Mouse (Mus musculus): ENCODE results near the gene Mtif3.
A peak's percentile ranks its signal among the peaks of the same experiment; 100 is the strongest.
"Not testable (repeated sequence)": the region's sequence is repeated elsewhere in the genome, so short reads cannot be mapped to it uniquely, and the experiment has no call there.

Gene Mtif3

DNA sequence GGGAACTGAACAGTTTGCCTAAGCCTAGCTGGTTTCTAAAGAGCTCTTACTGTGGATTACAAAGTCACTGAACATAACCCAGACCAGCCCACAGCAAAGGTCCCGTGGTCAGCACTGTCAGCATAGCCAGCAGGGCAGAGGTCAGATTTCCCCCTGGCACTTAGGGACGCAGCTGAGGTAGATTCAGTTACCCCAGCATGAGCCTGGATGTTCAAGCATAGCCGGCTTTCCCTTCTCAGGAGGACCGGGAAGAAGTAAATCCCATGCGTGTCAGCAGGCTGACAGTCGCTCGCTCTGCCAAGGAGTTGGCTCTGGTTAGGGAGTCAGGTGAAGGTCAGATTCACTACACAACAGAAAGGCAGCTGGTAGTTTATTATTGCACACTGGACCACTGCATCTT, 9.0 kb downstream of the Mtif3 start:
- no peak for DNase-seq (ENCODE audit: low spot score)

DNA sequence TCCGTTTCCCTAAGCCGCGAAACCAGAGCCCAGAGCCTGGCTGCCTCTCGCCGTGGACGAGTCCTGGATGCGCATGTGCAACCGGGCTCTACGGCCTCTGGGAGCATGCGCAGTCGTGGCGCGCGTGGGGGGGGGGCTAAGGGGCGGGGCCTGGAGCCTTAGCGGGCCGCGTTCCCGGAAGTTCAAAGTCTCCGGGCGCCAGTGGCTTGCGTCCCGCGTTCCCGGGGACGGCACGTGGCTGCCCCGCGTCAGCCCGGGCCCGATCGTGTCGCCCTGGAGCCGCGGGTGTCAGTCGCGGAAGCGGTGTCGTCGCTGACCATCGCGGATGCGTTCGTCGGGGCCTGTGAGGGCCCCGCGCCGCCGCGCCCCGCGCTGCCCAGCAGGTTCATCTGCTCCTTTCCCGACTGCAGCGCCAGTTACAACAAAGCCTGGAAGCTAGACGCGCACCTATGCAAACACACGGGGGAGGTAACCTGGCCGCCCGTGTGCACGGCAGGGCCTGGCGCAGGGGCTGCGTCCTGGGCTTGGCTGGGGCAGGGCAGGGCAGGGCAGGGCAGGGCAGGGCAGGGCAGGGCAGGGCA, 15.0 kb downstream of the Mtif3 start, which contains the start of gene Gtf3a:
Gene Gtf3a (plus strand): TSS at position 150 of the 581 bp plus-strand sequence.
- no peak for DNase-seq (ENCODE audit: low spot score)

DNA sequence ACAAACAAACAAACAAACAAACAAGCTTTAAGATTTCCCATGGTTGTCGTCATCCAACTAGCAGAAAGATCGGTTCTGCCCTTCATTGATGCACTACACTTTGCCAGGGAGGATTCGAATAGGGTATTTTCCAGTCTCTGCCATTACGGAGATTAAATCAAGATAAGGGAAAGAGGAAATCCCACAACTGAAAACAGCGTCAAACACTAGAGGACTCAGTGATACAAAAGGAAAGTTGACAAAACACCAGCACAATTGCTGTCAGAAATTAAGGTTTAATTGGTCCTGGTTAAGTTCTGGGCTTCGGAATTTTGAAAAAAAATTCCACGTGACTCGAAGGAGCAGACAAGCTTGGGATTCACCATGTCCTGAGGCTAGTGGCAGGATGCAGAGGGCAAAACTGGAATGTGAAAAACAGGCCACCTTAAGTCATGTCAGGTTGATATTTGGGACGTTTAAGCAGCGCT, 15.5 kb downstream of the Mtif3 start:
- DNase-seq (ENCODE audit: low spot score) = no peak

DNA sequence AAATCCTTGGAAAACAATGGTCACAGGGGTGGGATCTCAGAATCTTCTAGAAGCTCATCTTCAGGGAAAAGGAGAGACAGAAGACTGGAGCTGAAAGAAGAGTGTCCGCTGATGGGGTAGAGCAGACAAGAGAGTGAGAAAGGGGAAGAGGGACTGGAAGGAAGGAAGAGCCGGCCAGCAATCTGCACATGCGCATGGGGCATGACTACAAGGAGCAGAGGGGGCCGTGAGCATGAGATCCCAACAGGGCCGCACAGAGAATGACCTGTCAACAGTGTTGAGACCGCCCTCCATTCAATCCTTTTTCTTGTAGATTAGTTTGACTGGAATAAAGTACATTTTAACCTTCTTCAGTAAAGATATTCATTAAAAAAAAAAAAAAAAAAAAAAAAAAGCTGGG, 16.1 kb downstream of the Mtif3 start:
- no peak for DNase-seq (ENCODE audit: low spot score)

DNA sequence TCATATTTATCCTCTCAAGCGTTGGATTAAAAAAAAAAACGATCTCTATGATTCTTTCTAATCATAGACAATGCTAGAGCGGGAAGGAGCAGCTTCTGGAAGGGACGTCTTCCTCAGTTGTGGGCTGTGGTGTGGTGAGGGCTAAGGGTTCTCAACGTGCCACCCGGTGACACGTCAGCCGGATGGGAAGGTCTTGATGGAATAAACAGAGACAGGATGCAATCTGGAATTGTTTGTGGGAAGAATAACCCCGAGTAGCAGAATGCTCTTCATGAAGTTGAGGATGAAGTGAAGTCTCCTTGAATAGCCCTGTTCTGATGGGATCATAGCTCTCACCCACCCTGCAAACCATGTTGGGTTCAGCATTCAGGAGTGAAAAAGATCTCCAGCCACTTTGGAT, 16.9 kb downstream of the Mtif3 start:
- no peak for DNase-seq (ENCODE audit: low spot score)

DNA sequence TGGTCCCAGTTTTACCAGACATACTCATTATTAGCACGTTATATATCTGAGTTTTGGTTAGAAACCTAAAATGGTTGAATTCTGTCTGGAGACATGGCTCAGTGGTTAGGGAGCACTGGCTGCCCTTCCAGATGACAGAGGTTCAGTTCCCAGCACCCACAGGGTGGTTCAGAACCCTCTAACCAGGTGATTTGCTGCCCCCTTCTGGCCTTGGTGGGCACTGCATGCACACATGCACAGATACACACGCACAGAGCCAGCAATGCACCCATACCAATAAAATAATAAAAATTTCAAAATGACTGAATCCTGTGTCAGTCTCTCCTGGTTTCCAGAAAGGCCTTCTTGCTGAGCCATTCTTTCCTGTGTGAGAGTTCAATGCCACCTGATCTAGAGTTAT, 19.0 kb downstream of the Mtif3 start:
- DNase-seq (ENCODE audit: low spot score) = no peak

DNA sequence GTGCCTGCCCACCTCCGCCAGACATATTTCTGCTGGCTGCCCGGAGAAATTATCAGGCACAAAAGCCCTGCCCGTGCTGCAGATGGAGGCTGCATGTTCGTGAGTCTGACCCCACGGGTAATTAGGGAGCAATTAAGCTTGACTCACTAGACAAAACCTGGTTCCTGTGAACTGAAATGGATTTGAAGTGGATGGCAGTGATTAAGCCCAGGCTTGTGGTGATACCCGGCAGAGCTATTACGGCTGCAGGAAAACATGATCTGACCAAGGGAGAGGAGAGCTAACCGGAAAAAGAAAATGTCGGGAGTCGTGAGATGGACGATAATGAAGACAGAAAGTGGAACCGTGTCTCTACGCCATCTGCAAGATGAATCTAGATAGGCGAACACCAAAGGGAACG, 20.6 kb downstream of the Mtif3 start:
- no peak for DNase-seq (ENCODE audit: low spot score)

DNA sequence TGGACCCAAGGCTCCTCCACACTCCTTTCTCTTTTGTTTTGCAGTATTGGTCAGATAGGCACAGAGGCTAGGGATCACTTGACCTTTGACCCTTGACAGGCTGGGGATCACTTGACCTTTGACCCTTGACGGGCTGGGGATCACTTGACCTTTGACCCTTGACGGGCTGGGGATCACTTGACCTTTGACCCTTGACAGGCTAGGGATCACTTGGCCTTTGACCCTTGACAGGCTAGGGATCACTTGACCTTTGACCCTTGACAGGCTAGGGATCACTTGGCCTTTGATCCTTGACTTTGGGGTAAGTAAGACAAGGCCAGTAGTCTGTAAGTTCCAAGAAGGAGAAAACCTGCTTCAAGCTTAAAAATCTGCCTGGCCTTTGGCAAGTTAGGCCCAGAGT, 21.7 kb downstream of the Mtif3 start:
- not testable (repeated sequence) for DNase-seq (ENCODE audit: low spot score)

DNA sequence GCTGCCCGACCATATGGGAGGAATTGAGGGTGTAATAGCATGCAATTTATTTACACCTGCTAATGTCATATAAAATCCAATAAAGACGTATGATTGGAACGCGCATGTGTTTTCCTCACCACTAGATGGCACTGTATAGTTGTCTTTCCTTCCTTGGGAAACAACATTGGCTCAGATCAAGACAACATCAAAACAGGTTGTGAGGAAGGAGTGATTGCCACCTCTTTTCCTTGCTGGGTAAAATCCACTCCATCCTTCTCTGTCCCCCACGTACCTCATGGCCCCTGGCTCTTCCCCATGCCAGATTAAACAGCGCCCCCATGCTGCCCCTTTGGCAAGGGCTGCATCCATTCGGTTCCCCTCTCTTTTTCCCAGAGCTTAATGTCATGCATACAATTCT, 23.4 kb downstream of the Mtif3 start:
- peak; percentile 44 for DNase-seq (ENCODE audit: low spot score)

DNA sequence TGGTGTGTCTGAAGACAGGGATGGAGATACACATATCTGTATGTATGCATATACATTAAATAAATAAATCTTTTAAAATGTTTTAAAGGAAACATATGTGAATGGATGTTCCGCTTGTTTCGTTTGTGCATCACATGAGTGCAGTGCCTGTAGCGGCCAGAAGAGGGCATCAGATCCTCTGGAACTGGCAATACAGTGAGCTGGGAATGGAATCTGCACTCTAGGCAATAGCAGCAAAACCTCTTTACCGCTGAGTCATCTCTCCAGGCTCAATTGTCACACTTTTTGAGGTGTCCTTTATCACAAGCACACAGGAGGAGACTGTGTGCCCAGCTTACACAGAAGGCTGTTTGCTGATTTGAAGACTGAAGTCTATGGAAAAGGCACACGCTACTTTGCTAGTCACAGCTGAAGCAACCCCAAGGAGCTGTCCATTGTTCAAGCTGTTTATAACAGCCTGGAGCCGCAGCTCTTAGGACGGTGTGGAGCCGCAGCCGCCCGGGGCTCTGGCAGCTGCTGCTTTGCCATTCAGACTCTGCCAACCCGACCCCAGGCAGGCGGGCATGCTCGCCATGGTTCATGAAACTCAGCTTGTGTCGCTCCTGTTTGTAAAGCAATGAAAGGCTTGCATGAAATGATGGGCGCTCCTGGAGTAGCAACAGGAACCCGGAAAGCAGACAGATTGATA, 24.3 kb downstream of the Mtif3 start:
- no peak for DNase-seq (ENCODE audit: low spot score)

DNA sequence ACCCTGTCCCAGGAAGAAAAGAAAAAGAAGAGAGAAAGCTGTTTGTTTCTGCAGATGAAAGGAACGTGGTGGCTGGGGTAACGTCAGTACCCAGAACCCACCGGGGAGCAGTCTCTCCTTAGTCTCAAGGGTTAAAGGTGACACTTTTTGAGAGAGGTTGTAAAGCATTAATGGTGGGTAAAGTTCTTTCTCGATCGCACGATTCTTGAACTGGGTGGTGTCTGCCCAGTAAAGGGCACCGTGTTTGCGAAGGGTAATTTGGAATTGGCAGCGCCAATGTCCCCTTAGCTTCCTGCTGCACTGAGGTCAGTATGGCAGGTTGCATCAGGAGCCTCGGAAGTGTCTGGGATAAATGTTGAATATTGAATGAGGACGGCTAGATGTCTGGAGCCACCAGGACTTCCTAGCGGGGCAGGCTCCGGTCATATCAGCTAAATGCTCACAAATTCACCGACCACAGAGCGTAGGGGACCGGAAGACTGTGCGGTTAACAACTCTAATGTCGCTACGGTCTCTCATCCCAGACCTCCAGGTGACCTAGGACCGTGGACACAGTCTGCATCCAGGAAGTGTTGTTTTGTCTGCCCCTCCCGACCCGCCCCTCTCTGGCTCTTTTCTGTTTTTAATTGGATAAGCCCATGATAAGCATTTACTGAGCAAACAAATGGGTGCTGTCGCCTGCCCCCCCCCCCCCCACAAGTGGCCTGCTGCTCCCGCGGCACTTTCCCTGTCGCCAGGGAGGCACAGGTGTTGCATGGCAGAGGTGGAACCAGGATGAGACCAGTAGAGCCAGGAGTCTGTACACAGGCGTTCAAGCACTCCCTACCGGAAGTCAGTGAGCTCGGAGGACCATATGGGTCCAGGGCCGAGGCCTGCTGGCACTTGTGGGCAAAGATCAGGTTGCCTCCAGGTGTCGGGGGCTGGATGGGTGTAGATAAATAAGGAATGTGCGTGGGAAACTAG, 25.8 kb downstream of the Mtif3 start:
- DNase-seq (ENCODE audit: low spot score) = no peak

DNA sequence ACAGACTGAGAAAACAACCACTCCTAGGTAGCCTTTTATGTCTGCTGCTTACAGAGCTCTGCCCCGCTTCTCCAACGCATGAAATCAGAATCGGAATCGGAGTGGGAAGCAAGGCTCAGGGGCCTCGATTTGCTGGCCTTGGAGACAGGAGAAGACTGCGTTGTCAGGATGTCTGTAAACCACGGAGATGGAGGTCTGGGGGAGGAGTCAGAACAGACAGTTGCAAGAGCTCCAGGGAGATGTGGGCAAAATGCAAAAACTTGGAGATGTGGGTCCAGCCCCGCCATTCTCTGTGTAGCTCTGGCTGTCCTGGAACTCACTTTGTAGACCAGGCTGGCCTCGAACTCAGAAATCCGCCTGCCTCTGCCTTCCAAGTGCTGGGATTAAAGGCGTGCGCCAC, 30.1 kb downstream of the Mtif3 start:
- DNase-seq (ENCODE audit: low spot score) = no peak

DNA sequence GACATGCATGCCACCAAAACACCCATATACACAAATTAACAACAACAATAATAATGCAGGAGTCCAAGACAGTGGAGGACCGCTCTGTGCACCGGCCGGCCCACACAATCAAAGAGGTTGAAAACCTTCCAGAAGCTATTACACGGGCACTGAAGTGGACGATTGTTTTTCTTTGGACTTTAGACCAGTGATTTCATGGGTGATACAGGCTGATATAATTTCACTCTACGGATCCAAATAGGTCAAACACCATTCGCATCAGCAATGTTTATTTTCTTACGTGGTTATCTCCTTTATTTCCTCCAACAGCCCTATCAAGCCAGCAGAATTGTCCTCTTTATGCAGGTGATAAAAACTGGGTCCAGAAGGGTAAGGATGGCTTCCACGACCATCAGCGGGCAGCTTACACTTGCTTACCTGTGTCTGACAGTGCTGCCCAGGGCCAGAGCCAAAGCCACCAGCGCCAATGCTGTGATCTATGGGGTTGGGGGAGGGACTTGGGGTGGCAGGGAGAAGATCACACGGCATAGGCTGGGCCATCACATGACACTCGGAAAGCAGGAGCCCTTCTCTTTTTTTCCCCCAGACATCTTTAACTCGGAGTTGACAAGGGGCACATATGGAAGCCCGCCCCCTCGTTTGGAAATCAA, 31.6 kb downstream of the Mtif3 start:
- DNase-seq (ENCODE audit: low spot score) = no peak

DNA sequence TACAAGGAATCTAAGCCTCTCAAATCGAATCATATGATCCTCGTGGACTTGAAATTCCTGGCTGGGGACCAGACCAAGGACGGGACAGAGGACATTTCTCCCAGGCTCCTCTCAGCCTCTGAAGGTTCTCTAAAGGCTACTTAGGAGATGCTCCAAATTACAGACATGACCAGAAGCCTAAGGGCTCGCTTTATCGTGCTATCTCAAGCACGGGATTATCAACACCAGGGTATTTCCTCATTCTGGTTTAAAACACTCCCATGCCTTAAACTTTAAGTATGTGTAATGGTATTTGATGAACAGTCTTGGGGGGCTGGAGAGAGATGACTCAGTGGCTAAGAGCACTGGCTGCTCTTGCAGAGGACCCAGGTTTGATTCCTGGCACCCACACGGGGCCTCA, 32.2 kb downstream of the Mtif3 start:
- DNase-seq (ENCODE audit: low spot score) = no peak

DNA sequence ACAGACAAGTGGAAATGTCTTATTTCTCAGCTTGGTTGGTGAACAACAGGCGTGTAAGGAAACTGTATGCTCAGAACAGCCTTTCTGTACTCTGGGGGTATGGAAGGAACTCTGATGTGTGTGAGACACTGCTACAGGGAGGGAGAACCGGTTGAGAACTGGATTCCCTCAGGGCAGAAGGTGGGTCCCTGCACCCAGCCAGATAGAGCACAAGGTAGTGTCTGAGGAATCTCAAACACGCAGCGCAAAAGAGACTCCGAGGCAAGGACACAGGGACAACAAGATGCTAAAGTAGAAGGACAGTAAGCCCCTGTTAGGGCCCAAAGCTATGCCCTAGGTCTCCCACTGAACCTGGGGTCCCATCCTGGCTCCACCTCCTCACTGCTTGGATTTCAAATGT, 36.9 kb downstream of the Mtif3 start:
- DNase-seq (ENCODE audit: low spot score) = no peak

DNA sequence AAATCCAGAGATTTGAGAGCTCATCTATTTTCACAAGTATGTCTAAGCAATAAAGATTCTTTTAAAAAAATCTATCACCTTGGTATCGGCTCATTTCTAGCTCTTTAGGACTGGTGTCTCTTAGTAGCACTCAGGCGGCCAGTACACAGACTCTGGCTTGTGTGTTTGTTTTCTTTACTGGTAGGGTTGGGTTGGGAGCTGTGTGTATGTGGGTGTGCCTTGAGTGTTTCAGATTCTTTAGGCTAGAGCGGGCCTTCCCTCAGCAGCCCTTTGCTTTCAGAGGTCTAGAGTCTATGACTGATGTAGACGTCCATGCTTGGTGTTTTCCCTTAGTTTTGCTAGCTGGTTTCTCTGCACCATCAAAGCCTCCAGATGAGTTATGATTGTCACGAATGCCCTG, 40.1 kb downstream of the Mtif3 start:
- no peak for DNase-seq (ENCODE audit: low spot score)

DNA sequence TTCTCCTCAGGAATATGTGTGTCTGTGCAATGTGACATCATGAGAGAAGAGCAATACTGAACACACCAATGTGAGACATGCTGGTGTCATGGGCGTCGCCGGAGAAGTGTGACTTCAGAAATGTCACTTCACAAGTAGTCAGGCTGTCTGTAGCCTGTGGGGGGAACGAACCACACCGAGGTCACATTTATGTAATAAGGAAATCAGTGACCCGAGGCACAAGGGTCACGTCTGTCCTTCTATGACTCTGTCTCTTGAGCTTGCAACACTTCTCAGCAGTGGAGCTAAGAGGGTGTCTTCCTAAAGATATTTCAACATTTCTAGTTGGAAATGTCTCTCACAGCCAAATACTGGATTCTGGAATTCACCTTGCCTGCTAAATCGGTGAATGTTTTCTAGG, 42.4 kb downstream of the Mtif3 start:
- no peak for DNase-seq (ENCODE audit: low spot score)

DNA sequence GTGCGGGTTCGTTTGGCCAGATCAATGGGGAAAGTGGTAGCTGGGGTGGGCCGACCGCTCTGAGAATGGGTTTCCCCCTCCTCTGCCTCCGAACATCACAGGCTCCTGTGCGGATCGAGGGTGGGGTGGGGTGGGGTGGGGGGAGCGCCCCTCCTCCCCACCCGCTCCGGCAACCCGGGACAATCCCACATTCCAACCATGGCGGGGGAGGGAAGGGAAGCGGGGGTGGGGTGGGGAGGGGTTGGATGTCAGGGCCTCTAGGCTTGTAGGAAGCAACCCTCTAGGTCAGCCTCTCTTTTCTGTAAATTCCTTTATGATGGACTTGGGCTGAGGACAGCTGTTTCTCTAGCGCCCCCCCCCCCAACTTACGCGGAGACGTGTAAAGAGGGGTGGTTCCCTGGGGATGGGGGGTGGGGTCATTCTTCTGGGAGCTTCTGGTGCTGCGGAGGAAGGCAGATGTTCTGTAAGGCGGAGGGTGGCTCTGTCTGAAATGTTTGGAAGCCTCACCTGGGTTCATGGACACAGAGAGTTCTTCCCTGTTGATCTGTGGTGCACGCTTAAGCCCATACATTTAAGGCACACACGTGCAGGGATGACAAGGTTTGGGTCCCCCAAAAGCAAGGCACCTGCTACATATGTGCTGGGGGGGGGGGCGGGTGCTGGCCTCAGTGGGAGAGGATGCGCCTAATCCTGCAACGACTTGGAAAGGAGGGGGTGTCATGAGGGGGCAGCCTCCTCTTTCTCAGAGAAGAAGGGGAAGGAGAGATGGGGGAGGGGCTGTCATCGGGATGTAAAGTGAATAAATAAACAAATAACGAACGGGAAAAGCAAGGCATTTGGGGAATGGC, 43.1 kb downstream of the Mtif3 start:
- no peak for DNase-seq (ENCODE audit: low spot score)

DNA sequence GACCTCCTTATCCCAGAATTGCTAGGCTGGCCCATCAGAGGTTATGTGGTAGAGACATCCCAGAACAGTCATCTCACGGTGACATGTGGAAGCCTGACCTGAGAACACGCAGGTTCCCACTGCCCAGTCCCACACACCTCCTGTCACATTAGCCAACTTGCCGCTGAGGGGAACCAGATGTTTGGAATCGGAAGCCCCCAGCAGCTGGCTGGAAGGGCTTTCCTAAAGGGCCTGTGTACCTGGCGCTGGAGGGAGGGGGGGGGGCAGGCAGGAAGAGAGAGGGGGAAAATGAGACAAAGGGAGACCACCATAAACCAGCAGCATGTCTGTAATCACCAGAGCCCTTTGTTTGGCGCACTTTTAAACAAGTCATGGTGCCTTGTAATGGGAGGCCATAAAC, 43.7 kb downstream of the Mtif3 start:
- no peak for DNase-seq (ENCODE audit: low spot score)

DNA sequence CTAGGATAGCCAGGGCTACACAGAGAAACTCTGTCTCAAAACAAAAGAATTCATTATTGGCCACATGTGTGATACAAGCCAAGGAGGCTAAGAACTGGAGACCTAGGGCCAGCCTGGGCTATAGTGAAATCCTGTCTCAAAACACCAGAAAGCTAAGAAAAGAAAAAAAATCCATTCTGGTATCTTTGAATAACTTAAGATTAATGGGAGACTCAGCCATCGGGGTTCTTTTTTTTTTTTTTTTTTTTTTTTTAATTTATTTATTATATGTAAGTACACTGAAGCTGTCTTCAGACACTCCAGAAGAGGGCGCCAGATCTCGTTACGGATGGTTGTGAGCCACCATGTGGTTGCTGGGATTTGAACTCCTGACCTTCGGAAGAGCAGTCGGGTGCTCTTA, 46.2 kb downstream of the Mtif3 start:
- not testable (repeated sequence) for DNase-seq (ENCODE audit: low spot score)

DNA sequence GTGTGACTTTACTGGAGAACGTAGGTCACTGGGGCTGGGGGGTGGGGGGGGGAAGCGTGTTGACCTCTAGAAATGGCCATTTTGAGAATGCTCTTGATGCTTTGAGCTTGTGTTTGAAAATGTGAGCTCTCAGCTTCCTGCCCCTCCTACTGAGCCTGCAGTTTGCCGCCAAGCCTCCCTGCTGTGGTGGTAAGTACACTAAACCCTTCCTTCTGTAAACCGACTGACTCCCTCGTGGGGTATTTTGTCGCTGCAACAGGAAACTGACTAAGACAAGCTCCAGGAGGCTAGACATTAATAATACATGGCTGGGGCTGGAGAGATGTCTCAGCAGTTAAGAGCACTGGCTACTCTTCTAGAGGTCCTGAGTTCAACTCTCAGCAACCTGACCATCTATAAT, 46.8 kb downstream of the Mtif3 start:
- no peak for DNase-seq (ENCODE audit: low spot score)
